25 mouse cellular contexts compared by ENCODE assay signal in the genomic region with DNA sequence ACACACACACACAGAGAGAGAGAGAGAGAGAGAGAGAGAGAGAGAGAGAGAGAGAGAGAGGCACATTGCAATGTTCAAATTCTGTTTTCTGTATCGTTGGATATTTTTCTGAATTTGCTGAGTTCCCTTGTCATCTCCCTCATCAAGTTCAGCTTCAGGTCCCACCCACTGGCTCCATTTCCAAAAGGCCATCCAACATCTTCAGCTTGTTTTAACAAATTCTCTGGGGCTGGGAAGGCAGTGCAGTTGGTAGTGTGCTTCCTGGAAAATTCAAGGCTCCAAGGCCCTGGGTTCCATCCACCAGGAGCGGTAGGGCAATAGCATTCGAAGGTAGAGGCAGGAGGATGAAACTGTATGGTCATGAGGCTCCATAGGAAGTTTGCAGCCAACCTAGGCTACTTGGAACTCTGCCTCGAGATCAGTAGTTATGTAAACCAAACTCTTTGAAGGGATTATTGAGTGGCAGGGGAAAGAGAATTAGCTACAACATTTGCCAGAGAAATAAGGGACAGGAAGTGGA.
DNase-seq lines count a peak whose midpoint lies in the region; ATAC-seq and TF ChIP-seq lines count a peak whose summit lies in the region.
"Had no signal": no experiment of that assay in that cellular context is flagged by ENCODE, and none has a peak within 500 bp of the region (broad histone marks: within the 10 kb centered on the region; RNA-seq: fewer than 3 reads in every experiment).

No protein-coding gene starts in this region.

- no peak overlapping the region for H3K4me3 ChIP-seq in intestine, embryonic 14.5 days (ENCODE audit: low read depth, low read length)
- H3K4me3 ChIP-seq in intestine, postnatal 0 days (ENCODE audit: low read depth, low read length), result no peak overlapping the region
- H3K4me3 ChIP-seq: forebrain, embryonic 10.5 days; heart, embryonic 15.5 days; hindbrain, embryonic 10.5 days; hindbrain, embryonic 13.5 days had no signal

- no peaks in the 10 kb centered on the region for H3K4me1 ChIP-seq in intestine, embryonic 14.5 days (replicated peaks; ENCODE audit: control insufficient read depth, insufficient read depth, low read length)
- H3K4me1 ChIP-seq in intestine, postnatal 0 days (replicated peaks; ENCODE audit: control insufficient read depth, insufficient read depth, low read length), result no peaks in the 10 kb centered on the region
- H3K4me1 ChIP-seq: forebrain, embryonic 10.5 days; heart, embryonic 15.5 days; hindbrain, embryonic 10.5 days; hindbrain, embryonic 13.5 days had no signal

- H3K36me3 ChIP-seq in intestine, embryonic 14.5 days (ENCODE audit: control insufficient read depth, insufficient read depth, low read length), result no peaks in the 10 kb centered on the region
- no peaks in the 10 kb centered on the region for H3K36me3 ChIP-seq in intestine, postnatal 0 days (ENCODE audit: control insufficient read depth, insufficient read depth)
- H3K36me3 ChIP-seq: forebrain, embryonic 10.5 days; G1E; heart, embryonic 15.5 days; hindbrain, embryonic 10.5 days; hindbrain, embryonic 13.5 days had no signal

- TF ChIP-seq CTCF in intestine, postnatal 0 days (IDR thresholded peaks at IDR 0.05; ENCODE audit: low read depth), result no peak

- 71% methylated on average over 4 of the region's 4 CpGs for WGBS in intestine, embryonic 14.5 days
- WGBS in intestine, postnatal 0 days, result 73% methylated on average over 4 of the region's 4 CpGs

- no peak overlapping the region for H3K9ac ChIP-seq in intestine, embryonic 14.5 days (ENCODE audit: low read length)
- no peak overlapping the region for H3K9ac ChIP-seq in intestine, postnatal 0 days (ENCODE audit: low read depth, low read length)
- H3K9ac ChIP-seq: heart, embryonic 15.5 days; hindbrain, embryonic 13.5 days had no signal

- no peaks in the 10 kb centered on the region for H3K27me3 ChIP-seq in intestine, embryonic 14.5 days (replicated peaks; ENCODE audit: control insufficient read depth, insufficient read depth, low read length)
- H3K27me3 ChIP-seq in intestine, postnatal 0 days (replicated peaks; ENCODE audit: control insufficient read depth, insufficient read depth, low read length), result no peaks in the 10 kb centered on the region
- H3K27me3 ChIP-seq: CH12.LX; heart, embryonic 15.5 days; hindbrain, embryonic 13.5 days; Patski had no signal

- DNase-seq in gastrocnemius, adult 18-20 months (ENCODE audit: low spot score), result peak; percentile 19
- DNase-seq in gastrocnemius, postnatal 10 days, result no peak
- DNase-seq in heart, adult 18-20 months, result peak; percentile 32 to 53
- no peak for DNase-seq in heart, adult 8-10 months (ENCODE audit: low spot score)
- peak; percentile 27 for DNase-seq in intestine, embryonic 14.5 days (ENCODE audit: low spot score)
- DNase-seq: adrenal gland, postnatal 10 days; adrenal gland, postnatal 36 days; B cell, adult 2 months; cerebellum, adult 18-20 months; cerebellum, adult 9-10 months; cerebellum, postnatal 14 days; gastrocnemius, postnatal 25 days; kidney, adult 2 months had no signal

- no peaks in the 10 kb centered on the region for H3K9me3 ChIP-seq in intestine, embryonic 14.5 days (ENCODE audit: control insufficient read depth, low read length)
- H3K9me3 ChIP-seq in intestine, postnatal 0 days (ENCODE audit: control insufficient read depth), result no peaks in the 10 kb centered on the region
- H3K9me3 ChIP-seq: forebrain, embryonic 10.5 days; G1E; heart, embryonic 15.5 days; hindbrain, embryonic 10.5 days; hindbrain, embryonic 13.5 days had no signal

- H3K4me2 ChIP-seq in intestine, embryonic 14.5 days (ENCODE audit: low read length), result no peak overlapping the region
- no peak overlapping the region for H3K4me2 ChIP-seq in intestine, postnatal 0 days (replicated peaks; ENCODE audit: low read depth)
- H3K4me2 ChIP-seq: heart, embryonic 11.5 days; heart, embryonic 15.5 days; hindbrain, embryonic 13.5 days had no signal

- no peak for ATAC-seq in intestine, embryonic 14.5 days (replicated peaks; ENCODE audit: low FRiP score, low TSS enrichment, low read depth)
- no peak for ATAC-seq in intestine, postnatal 0 days
- ATAC-seq: forebrain, embryonic 14.5 days; hindbrain, embryonic 16.5 days; intestine, embryonic 16.5 days; Patski had no signal

- no peak overlapping the region for H3K27ac ChIP-seq in intestine, embryonic 14.5 days (ENCODE audit: low read depth)
- no peak overlapping the region for H3K27ac ChIP-seq in intestine, postnatal 0 days (ENCODE audit: low read depth, low read length)
- H3K27ac ChIP-seq: forebrain, embryonic 10.5 days; heart, embryonic 15.5 days; hindbrain, embryonic 10.5 days; hindbrain, embryonic 13.5 days had no signal

Comparison
In these comparisons a context has a peak if more than half of its experiments do, and no peak if none do; other contexts are left out.
1. DNase-seq: peak in gastrocnemius, adult 18-20 months (single experiment), heart, adult 18-20 months (2 of 2) and intestine, embryonic 14.5 days (single experiment); none in gastrocnemius, postnatal 10 days (single experiment) and heart, adult 8-10 months (single experiment).